Mouse (Mus musculus): Measurements from ENCODE around the gene Plcb2.

The Plcb2 gene

DNA sequence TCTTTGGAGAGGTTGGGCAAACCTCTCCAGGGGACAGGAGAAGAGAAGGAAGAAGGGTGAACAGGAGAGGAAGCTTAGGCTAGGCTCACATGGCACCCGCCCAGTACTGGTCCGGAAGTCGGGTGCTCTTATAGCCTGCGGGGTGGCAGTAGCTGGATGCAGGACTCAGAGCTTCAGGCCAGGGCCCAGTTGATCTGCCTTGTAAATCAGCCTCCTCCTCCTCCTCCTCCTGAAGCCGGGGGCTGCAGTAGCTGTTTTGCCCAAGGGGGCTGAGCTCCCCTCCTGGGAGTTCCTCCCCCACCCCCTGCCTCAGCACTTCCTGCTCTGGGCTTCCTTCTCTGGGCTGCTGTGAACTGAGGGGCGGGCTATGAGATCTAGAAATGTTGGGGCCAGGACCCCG is at the start of gene Plcb2:
Gene Plcb2, minus strand, starts transcription at position 102 of the 400 bp plus-strand sequence.
- DNase-seq (ENCODE audit: low spot score in 2 of 2): no peak

GRCm38 (mm10) chr2:118776295-118776694 is 48.1 kb upstream of the Plcb2 start:
- no peak for DNase-seq (ENCODE audit: low spot score in 2 of 2)

GRCm38 (mm10) chr2:118775846-118776245 is 47.6 kb upstream of the Plcb2 start:
- DNase-seq (ENCODE audit: low spot score in 2 of 2): peak; percentile 59 to 82

DNA sequence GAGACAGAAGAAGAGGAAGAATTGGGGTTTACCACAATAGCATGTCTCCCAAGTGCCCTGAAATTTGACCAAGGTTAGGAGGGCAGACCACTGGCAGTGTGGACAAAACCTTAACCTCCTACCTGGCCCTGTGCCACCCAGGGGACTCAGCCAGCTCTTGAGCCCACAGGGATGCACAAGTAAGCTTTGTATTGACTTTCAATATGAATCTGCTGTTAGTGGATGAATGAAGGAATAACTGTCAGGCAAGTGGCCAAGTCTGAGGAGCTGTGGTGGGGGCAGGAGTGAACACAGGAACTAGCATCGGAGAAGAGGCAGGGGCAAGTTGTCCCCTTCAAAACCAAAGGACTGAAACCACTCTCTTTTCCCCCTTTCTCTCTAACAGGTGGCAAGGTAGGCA is 47.2 kb upstream of the Plcb2 start:
- DNase-seq (ENCODE audit: low spot score in 2 of 2): peak in 1 of 2 experiments; percentile 49

- no peak for DNase-seq (ENCODE audit: low spot score in 2 of 2)
These were observed 46.3 kb upstream of the Plcb2 start for GRCm38 (mm10) chr2:118774536-118774935.

GRCm38 (mm10) chr2:118772158-118772874 is 44.1 kb upstream of the Plcb2 start, which contains the start of gene Phgr1:
Gene Phgr1 (plus strand): TSS chr2:118772769.
- DNase-seq (ENCODE audit: low spot score in 2 of 2): no peak

GRCm38 (mm10) chr2:118766041-118767033 is 38.1 kb upstream of the Plcb2 start:
- no peak for DNase-seq (ENCODE audit: low spot score in 2 of 2)

- no peak for DNase-seq (ENCODE audit: low spot score in 2 of 2)
These were observed 36.6 kb upstream of the Plcb2 start for GRCm38 (mm10) chr2:118764875-118765274.

GRCm38 (mm10) chr2:118764094-118764831 is 36.0 kb upstream of the Plcb2 start:
- peak in 1 of 2 experiments; percentile 64 for DNase-seq (ENCODE audit: low spot score in 2 of 2)

GRCm38 (mm10) chr2:118763469-118763868 is 35.2 kb upstream of the Plcb2 start:
- DNase-seq (ENCODE audit: low spot score in 2 of 2): peak in 1 of 2 experiments; percentile 61

DNA sequence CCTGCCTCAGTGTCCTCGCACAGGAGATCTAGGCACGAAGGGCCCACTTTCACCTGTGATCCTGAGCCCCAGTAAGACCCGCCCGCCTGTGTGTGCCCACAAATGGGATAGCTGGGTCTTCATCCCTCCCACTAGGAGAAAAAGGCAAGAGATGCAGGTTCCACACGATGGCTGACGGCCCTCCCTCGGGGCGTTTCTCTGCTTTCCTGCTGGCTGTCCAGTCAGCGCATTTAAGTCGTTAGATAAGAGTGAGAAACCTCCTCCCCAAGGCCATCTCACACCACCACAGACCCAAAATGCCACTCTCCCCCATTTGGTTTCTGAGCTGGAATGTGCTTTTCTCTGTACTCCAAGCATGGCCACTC is 34.5 kb upstream of the Plcb2 start:
- DNase-seq (ENCODE audit: low spot score in 2 of 2): no peak

- DNase-seq (ENCODE audit: low spot score in 2 of 2): peak; percentile 70 to 89
These were observed 33.9 kb upstream of the Plcb2 start, which contains the start of gene Ccdc9b for GRCm38 (mm10) chr2:118761906-118762783. Gene Ccdc9b (minus strand): TSS chr2:118762661.

- DNase-seq (ENCODE audit: low spot score in 2 of 2): no peak
These were observed 33.1 kb upstream of the Plcb2 start for GRCm38 (mm10) chr2:118761358-118761757.

DNA sequence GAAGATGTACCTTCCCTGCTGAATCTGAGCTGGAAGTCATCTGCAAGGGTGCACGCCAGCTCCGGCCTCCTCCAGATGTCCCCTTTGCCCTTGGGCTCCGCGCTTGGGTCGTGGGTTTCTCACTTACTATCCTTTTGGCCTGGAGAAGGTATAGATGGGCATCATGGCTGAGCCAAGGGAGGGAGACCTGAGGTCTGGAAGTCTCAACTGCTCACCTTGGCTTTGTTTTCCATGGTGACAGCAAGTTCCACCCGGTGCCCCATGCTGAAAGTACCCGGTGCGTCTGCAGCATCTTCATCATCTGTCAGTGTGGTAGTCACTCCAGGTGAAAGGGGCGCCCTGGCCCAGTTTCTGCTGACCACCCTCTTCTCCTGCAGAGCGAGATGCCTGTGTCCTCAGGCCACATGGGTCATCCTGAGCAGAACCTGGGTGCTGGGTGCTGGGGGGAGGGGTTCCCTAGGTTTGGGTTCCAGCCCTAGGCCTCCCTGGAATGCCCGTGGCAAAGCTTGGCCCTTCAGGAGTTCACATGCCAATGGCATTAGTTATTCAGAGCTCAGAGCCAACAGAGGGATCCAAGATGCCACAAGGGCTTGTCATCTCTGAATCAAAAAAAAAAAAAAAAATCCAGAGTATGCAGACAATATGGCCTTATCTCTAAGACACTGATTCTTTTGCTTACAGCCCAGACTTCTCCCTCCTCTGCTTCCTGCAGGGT is 32.2 kb upstream of the Plcb2 start:
- DNase-seq (ENCODE audit: low spot score in 2 of 2): no peak

DNA sequence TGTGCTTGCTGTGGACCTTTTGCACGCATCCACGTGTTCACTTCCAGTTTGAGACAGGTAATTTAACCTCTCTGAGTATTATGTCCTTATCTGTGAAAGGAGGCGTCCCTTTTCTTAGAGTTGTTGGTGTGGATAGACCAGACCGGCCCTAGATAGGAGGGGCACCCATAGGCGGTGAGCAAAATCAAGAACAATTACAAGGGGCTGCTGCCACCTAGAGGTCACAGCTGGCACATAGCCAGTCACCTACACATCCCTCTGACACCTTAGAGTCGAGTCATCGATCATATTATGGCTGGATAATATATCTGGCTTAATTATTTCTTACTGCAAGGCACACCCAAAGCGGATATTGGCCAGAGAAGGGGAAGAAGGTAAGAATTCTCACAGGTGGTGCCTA is 31.6 kb upstream of the Plcb2 start:
- no peak for DNase-seq (ENCODE audit: low spot score in 2 of 2)

DNA sequence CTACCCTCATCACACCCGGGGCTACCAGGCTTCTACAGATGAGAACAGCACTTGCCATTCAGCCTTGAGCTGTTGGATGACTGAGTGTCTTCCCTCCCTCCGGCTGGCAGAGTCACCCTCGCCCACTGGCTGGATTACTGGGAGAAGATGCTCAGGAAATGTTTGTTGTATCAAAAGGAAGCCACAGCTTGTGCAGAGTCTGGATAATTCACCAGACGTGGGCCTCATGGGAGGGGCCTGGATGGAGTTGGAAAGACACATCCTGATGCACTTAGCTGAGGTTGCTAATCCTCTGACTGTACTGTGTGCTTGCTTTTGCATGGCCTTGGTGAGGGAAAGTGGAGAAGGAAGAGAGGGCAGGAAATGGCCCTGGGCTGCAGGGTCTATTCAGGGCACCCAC is 27.9 kb upstream of the Plcb2 start:
- DNase-seq (ENCODE audit: low spot score in 2 of 2): no peak

DNA sequence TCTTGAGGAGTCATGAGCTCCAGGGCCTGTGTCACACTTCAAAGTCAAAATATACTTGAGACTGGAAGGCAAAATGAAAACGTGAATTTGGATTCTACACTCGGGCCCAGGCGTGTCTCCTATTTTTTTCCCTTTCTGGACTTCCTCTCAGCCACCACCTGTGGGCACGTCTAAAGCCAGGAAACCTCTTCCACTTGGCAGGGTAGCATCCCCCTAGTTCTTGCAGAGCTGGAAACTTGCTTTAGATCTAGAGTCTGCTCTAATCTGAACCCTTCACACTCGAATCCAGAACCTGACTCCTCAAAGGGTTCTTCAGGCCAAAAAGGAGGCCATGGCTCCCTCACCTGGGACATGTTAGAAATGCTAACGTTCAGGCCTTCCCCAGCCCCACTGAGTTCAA is 27.2 kb upstream of the Plcb2 start:
- no peak for DNase-seq (ENCODE audit: low spot score in 2 of 2)

- no peak for DNase-seq (ENCODE audit: low spot score in 2 of 2)
These were observed 25.9 kb upstream of the Plcb2 start for GRCm38 (mm10) chr2:118754143-118754542.

GRCm38 (mm10) chr2:118752792-118753108 is 24.5 kb upstream of the Plcb2 start:
- DNase-seq (ENCODE audit: low spot score in 2 of 2): no peak

Measured in left cerebral cortex, adult 9 months (tissue).